Mouse (Mus musculus) brain, adult 2 months (tissue): ENCODE measurements around the gene Sez6l.

Experiments used
- DNase-seq: peaks from one replicate; pipeline ENCODE4 v3.0.0; 2011; ENCODE audit warnings: low read depth, low spot score

Sez6l gene

DNA sequence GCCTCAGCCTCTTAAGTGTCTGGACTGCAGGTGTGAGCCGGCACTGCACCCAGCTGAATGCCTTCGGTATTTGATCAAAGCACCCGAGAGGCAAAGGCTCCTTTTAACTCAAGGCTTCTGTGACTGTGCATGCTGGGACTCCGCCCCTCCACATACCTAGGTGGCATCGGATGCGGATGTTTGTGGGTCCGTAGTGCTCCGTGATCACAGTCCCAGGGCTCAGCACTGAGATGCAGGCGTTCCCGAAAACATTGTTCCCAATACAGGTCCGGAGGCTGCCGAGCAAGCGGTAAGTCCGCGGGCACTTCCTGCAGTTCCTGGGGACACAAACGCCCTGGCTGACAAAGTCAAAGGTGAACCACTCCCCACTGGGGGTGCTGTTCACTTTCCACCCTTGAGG is 186.0 kb downstream of the Sez6l start:
- no peak for DNase-seq

DNA sequence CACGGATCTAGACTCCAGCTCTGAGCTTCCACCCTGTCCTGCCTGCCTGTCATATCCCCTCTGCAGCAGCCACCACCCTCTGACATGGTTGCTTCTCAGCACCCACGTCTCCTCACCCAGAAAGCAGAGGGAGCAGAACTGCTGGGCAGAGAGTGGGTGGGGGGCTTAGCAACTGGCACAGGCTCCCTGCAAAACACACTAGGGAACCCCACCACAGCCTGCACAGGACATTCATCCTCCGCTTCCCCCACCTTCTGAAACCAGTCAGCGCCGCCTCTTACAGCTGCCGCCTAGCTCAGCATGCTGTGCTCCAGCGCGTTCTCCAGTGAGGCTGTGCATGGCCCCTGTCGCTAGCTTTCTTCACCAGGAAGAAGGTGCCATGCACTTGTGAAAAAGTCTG is 187.6 kb downstream of the Sez6l start:
- DNase-seq = peak; percentile 72

DNA sequence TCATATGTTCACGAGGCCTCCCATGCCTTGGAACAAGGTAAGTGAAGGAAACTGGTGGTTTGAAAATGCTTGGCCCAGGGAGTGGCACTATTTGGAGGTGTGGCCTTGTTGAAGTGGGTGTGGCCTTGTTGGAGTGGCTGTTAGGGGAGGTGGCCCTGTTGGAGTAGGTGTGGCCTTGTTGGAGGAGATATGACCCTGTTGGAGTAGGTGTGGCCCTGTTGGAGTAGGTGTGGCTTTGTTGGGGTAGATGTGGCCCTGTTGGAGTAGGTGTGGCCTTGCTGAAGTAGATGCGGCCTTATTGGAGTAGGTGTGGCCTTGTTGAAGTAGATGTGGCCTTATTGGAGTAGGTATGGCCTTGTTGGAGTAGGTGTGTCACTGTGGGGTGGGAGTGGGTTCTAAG is 191.0 kb downstream of the Sez6l start:
- DNase-seq = no peak

DNA sequence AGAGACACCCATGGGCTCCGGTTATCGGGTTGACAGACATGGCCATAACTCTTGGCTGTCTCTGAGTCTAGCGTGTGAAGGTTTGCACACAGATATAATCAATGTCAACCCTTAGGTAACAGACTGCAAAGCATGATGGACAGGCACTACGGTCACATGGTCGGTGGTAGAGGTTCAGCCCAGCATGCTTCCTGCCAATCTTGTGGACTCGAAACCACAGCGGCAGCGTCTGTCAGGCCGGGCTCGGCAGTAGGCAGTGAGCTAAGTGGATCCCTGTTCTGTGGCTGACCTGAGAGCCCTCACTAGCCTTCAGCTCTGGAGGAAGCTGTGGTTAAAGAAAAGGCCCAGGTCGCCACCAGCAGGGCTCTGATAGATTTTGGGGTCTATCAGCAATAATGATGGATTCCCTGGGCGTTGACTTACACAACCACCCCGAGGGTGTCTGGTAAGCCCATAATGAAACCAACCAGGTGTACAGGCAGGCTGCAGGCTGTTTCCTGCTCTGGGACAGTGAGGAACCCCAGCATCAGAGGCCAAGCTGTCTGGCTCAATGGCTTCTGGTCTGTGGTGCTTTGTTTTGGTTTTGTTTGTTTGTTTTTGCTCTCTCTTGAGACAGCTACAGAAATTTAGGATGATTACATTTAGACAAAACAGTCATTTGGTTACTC is 192.0 kb downstream of the Sez6l start:
- DNase-seq = no peak

DNA sequence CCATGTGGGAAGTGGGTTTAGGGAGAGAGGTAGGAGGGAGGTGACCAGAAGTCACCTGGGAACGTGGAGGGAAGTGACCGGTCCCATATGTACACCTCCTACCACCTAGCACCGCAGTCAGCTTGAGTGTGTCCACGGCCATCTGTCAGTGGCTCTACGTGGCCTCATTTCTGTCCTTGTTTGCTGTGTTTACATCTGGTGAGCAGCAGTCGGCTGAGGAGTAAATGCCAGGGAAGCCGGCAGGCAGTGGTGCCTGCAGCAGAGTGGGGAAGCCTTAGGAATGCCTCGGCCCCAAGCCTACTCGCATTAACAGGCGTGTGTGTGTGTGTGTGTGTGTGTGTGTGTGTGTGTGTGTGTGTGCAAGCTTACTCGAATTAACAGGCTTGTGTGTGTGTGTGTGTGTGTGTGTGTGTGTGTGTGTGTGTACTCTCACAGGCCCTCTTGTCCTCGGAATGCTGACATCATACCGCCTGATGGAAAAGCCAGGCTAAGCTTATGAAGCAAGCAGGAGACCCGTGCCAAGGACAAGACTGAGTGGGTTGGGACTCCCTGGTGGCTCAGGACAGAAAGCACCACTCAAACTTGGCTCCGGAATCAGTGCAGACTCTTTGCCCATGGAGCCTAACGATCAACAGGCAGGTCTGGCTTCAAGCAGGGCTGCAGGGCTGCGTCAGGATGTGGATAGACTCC is 194.2 kb downstream of the Sez6l start:
- DNase-seq = peak; percentile 85

DNA sequence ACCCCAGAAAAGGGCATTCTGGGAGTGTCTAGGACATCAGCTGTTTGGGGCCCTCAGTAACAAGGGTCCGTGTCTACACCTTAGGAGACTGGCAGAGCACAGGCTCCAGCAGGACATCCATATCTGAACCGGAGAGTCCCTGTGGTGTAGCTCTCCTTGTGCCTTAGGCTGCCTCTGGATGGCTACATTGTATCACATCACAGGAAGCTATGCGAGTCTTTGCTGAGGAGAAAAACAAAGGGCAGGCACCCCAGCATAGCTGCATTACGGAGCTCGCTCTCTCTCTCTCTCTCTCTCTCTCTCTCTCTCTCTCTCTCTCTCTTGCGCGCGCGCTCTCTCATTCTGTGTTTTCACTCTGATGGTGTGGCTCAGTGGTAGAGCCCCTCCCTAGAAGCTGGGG is 194.9 kb downstream of the Sez6l start:
- no peak for DNase-seq

DNA sequence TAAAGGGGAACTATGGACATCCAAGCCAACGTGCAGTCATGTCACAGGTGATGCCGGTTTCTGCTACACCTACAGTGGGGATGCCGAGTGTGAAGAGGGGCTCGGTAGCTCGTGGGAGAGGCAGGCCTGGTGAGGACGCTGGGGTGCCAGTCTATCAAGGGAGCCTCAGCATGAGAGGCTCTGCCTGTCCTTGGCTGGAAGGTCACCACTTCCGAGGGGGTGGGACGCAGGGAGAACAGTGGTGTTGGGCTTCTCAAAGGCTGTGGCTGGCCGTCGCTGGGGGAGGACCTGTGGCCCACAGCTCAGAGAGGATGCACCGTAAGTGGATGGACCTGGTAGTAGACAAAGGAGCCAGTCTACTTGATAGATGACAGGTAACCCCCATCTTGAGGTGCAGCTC is 195.8 kb downstream of the Sez6l start:
- DNase-seq = no peak

DNA sequence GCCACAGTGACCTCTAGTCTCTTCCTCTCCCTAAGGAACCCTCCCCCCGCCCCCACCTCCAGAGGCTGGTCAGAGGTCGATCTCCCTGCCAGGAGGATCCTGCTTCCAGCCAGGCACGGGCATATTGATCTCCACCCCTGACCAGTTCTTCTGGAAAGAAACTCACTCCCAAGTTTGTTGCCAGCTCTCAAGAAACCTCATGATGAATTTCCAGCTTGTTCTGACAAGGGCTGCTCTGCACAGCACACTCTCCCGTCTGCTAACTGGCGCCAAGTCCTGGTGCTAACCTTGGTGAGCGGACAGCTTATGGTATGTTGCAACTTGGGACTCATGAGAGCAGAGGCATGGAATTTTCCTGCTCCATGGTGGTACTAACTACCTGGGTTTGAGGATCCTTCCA is 198.3 kb downstream of the Sez6l start:
- no peak for DNase-seq

DNA sequence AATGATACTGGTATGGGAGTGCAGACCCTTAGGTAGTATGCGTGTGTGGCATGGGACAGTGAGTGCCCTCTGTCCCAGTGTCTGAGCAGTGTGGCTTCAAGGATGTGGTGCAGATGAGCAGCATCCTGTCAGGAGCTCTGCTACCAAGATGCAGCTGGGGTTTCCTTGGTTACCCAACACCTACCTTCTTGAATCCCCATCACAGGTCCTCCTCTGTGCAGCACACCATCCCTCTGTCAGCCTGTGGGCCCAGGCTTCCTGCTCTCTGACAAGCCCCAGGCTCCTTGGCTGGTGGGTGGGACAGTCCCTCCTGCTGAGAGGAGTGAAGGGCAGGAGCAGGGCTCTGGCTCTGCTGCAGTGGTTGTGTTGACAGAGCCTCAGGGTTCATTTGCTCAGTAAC is 199.6 kb downstream of the Sez6l start:
- peak; percentile 82 for DNase-seq

DNA sequence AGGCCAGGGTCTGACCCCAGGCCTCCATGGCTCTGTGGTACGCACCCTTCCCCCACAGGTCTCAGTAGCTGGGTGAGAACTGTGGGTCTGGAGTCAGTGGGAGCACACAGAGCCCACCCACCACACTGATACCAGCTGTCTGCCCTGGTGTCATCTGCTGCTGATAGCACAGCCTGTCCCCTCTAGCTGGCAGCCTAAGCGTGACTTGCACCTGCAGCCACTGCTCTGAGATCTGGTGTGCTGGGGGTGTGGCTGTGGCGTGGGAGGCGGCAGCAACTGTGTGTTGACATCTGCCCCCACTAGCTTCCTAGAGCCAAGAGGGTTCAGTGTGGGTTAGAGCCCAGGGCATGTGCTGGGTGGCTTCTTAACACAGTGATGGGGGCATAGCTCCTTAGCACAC is 200.9 kb downstream of the Sez6l start:
- no peak for DNase-seq

DNA sequence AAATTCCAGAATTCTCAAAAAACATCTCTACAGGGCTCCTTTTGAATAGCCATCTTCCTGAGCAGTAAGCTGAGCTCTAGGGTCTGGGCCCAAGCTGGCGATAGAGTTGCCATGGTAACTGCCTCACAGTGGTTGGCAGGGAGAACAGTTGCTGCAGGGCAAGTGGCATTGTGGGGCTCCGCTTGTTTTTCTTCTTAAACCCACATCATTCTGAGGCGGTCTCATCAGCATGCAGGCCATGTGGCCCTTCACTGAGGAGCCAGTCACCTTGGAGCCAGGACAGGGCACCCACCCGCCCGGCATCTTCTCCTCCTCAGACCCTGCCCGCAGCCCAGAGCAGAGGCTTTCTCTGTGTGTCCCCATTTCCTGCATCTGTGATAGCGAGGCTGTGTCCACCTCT is 205.1 kb downstream of the Sez6l start:
- DNase-seq = peak; percentile 96

DNA sequence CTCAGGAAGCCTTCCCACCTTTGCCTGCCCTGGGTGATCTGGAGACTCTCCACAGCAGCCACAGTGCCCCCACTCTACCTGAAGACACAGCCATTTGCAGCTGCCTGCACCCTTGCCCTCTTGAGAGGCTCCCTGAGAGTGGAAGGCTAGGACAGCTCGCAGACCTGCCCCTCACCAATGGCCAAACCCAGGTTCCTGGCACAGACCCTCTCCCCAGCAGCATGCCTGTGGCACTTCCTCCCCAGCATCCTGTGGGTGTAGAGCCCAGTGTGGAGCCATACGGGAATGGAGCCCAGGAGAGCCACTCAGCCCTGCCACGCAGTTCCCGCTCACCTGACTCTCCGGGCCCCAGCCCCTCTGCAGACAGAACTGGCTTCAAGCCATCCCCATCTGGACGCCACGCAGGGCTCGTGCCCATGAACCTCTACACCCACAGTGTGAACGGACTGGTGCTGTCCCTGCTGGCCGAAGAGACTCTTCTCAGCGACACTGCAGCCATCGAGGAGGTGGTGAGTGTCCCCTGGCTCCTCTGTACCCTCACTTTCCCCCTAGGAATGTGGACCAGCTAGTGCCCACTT is 206.7 kb downstream of the Sez6l start:
- no peak for DNase-seq

DNA sequence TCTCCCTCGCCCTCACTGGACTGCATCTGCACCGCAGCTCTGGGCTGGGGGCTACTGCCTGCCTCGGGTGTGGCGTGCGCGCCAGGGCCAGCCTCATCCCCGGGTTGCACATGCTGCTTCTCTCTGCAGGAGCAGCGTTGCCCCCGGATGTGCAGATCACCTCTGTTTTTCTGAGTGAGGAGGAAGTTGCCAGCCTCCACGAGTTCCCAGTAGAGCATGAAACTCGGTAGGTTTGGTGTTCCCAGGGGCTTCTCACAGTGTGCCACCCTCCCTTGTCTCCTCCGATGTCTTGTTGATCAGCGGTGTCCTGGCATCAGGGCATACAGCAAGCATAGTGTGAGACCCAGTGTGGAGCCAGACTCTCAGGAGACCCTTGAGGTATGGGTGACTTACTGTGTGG is 207.7 kb downstream of the Sez6l start:
- no peak for DNase-seq
